Mouse (Mus musculus): Measurements from ENCODE around the gene Lims1.
"Not testable (repeated sequence)": the region's sequence is repeated elsewhere in the genome, so short reads cannot be mapped to it uniquely, and the experiment has no call there.

DNA sequence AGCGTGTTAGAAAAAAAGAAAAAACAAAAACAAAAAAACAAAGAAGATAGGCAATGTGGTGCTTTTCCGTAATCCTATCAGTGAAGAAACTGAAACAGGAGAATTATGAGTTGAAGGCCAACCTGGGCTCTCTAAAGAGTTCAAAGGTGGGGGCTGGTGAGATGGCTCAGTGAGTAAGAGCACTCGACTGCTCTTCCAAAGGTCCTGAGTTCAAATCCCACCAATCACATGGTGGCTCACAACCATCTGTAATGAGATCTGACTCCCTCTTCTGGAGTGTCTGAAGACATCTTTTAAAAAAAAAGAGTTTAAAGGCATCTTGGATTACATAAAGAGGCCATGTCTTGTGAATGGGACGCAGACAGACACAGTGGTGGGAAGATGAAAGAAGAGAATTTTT is 13.8 kb downstream of the Lims1 start:
- TF ChIP-seq POLR2A (IDR thresholded peaks at IDR 0.05; ENCODE audit: insufficient read depth, low read depth, low read length); CTCF (IDR thresholded peaks at IDR 0.05): not testable (repeated sequence)
